Mouse (Mus musculus): ENCODE results near the gene Nr1h4.

DNA sequence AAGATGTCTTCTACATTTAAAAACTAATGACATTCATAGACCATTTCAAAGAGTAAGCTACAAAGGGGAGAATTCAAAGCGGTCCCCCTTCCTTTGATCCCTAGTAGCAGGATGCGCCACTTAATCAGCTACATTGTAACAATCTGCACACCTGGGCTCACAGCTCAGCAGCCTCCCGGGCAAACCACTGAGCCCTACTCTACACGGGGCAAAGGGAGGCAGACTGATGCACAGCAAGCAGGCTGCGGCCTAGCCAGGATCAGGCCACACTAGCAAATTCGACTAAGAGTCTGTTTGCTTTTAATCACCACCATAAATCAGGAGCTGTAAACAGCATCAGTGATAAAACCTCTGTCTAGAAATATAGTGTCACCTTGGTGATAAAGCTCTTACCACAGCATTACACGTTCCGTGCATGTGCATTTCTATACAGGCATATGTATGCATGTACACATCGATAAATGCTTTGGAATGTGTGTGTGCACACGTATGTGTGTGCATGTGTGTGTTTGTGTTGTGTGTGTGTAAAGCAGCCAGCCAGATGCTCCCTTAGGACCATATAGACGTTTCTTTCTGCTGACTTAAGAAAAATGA is 108.5 kb downstream of the Nr1h4 start:
- TF ChIP-seq CTCF (IDR thresholded peaks at IDR 0.05; ENCODE audit: borderline replicate concordance, extremely low read depth, insufficient read depth, insufficient read length): no peak
- no peak for TF ChIP-seq POLR2A (IDR thresholded peaks at IDR 0.05; ENCODE audit: borderline replicate concordance, extremely low read depth, insufficient read depth, insufficient read length, poor library complexity, severe bottlenecking)
